Mouse (Mus musculus) brain, adult 2 months (tissue): ENCODE measurements around the gene Rnf41.

Experiments
- DNase-seq: peaks from one replicate; pipeline ENCODE4 v3.0.0; 2011; ENCODE audit warnings: low read depth, low spot score

Gene Rnf41

GRCm38 (mm10) chr10:128411211-128412054, at the start of gene Rnf41, which contains the start of gene Nabp2:
Gene Rnf41 (plus strand): TSS chr10:128411657.
Gene Nabp2 (minus strand): TSS chr10:128411492.
- DNase-seq = peak; percentile 98

DNA sequence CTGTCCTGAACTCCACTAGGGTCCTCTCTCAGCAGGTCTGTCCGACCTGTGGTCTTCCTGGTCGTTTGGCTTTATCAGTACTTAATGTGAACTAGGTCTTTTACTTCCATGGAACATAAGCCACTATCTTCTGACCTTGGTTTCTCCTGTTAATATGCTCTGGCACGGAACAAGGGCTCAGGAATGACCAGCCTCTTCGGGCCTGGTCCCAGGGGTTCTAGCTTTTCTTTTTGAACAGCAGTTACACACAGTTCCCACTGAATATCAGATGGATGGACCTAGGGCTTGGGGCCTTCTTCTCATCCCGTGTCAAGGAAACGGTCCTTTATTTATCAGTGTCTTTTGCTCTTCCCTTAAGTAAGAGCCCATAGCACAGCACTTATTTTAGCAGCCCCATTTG, 49.6 kb upstream of the Rnf41 start:
- DNase-seq = no peak

GRCm38 (mm10) chr10:128362568-128362967, 48.9 kb upstream of the Rnf41 start:
- peak; percentile 71 for DNase-seq

- no peak for DNase-seq
Measured at GRCm38 (mm10) chr10:128367899-128368401, 43.5 kb upstream of the Rnf41 start.

GRCm38 (mm10) chr10:128368402-128369217, 42.8 kb upstream of the Rnf41 start, which contains the start of gene Coq10a:
Gene Coq10a (minus strand): TSS chr10:128368997.
- DNase-seq = peak; percentile 99

- no peak for DNase-seq
Measured at GRCm38 (mm10) chr10:128369218-128369543, 42.3 kb upstream of the Rnf41 start.

GRCm38 (mm10) chr10:128369599-128369998, 41.9 kb upstream of the Rnf41 start:
- no peak for DNase-seq

GRCm38 (mm10) chr10:128370021-128370420, 41.4 kb upstream of the Rnf41 start:
- DNase-seq = peak; percentile 15

GRCm38 (mm10) chr10:128370601-128371000, 40.9 kb upstream of the Rnf41 start:
- DNase-seq = no peak

DNA sequence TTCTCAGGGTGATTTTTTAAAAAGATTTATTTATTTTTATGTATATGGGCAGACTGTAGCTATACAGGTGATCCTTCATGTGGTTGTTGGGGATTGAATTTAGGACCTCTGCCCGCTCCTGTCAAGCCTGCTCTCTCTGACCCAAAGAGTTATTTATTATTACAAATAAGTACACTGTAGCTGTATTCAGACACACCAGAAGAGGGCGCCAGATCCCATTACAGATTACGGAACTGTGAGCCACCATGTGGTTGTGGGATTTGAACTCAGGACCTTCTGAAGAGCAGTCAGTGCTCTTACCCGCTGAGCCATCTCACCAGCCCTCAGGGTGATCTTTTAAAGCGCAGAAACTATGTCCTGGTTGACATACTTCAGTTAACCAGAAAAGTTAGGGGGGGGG, 39.3 kb upstream of the Rnf41 start:
- no peak for DNase-seq

DNA sequence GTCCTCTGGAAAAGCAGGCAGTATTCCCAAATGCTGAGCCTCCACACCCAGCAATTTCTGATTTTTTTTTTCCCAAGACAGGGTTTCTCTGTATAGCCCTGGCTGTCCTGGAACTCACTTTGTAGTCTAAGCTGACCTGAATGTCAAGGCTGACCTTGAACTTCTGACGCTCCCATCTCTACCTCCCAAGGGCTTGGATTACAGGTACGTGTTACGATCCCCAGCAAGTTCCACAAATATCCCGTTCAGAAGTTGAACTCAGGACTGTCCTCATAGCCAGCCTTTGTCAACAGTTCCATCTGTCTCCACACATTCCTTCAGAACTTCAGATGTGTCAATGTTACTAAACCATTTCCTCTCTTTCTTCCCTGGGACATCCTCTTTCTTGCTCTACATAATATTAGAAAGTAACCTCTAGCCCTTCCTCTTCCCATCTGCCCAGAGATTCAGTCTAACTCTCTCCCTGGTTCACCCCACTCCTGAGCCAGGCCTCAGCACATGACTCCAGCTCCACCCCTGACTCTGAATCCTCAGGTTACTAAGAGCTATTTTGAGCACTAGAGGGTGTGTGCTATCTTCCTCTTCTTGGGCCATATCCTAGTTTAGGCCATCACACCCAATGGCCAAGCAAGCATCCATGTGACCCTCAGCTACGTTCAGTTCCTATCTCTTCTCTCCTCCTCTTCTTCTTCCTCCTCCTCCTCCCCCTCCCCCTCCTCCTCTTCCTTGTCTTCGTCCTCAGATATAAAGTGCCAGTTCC, 38.3 kb upstream of the Rnf41 start:
- no peak for DNase-seq

- DNase-seq = no peak
Measured at GRCm38 (mm10) chr10:128374393-128374792, 37.1 kb upstream of the Rnf41 start.

GRCm38 (mm10) chr10:128376099-128376454, 35.4 kb upstream of the Rnf41 start:
- DNase-seq = no peak

DNA sequence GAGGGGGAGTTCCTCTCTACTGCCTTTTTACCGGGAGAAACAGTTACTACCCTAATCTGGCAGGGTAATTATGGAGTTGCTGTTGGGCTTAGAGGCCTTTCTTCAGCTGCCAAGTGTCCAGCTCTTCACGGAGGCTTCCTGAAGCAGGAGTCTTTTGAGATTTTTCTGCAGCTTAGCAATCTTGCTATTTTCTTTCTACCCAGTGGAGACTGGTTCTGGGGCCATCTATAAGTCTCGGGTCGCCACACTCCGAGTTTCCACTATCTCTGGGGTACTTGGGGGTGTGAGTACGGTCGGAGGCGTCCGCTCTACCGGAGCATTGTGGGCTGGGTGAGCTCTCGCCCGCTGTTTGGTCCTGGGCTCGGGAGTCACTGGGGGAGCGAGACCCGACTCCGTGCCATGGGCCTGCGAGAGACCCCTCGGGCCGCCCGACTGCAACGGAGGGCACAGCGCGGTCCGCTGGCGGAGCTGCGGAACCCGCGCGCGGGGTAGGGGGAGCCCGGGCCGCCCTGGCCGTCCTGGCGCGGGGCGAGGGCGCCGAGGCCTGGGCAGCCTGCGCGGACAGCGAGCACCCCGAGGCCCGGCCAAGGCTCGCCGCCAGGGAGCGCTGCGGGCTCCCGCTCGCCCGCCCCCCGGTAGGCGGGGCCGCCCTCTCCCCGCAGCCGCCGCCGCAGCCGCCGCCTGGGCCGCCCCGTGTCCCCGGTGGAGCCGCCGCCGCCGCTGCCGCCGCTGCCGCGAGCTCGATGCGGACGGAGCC, 34.8 kb upstream of the Rnf41 start, which contains the start of gene Ankrd52:
Gene Ankrd52, plus strand, starts transcription at position 661 of the 757 bp plus-strand sequence.
- peak; percentile 92 for DNase-seq

DNA sequence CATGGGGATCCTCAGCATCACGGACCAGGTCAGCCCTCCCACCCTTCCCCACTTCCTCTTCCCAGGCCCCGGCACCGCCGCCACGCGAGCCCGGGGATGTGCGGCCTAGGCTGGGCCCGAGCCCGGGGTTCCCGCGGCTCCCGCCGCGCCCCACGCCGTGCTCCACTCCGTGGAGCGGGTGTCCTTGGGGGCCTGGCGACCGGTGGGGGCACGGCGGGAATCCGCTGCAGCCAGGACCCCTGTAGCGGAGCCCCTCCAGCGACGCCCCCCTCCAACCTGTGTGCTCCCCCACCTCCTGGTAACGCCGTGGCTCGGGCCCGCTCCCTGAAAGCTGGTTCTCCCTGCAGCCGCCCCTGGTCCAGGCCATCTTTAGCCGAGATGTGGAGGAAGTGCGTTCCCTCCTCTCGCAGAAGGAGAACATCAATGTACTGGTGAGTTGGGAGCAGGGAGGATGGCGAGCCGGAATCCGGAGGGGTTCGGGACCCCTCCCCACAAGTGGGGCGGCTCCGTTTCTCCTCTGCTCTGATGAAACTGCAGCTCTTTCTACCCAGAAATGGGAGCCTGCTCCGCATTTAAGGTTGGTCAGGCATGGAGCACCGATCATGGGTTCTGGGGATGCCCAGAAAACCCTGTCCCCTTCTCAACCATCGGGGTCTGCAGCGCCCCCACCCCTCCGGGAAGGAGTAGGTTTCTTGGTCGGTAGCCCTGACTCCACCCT, 34.1 kb upstream of the Rnf41 start:
- DNase-seq = no peak

DNA sequence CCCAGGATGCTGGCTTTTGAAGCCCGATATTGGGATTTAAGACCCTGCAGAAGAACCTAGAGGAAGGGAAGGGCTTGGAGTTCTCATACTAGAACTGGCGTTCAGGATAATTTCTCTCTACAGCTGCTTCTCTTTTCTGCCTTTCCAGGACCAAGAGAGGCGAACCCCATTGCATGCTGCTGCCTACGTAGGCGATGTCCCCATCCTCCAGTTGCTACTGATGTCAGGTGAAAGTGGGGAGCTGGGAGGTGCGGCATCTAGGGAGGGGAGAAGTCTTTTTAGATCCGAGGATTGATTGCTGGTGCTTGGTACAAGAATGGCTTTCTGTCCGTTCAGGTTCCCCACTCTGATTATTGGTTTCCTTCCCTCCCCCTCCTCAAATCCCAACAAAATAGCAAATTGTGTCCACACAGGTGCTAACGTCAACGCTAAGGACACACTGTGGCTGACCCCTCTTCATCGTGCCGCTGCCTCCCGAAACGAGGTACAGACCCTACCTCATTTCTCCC, 33.5 kb upstream of the Rnf41 start:
- DNase-seq = peak; percentile 61

GRCm38 (mm10) chr10:128378462-128378861, 33.0 kb upstream of the Rnf41 start:
- peak; percentile 79 for DNase-seq

DNA sequence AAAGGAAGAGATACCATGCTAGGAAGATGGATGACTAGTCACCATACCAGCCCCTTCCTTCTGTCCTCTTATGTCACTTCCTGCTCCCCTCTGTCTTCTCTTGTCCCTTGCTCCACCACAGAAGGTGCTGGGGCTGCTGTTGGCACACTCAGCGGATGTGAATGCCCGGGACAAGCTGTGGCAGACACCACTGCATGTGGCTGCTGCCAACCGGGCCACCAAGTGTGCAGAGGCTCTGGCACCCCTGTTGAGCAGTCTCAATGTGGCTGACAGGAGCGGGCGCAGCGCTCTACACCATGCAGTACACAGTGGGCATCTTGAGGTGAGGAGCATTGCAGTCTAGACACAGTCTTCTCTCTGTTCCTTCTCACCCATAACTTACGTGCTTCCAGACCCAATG, 32.2 kb upstream of the Rnf41 start:
- peak; percentile 49 for DNase-seq

GRCm38 (mm10) chr10:128380565-128380964, 30.9 kb upstream of the Rnf41 start:
- no peak for DNase-seq

- no peak for DNase-seq
Measured at GRCm38 (mm10) chr10:128382482-128382881, 29.0 kb upstream of the Rnf41 start.
